Mouse (Mus musculus) stomach, postnatal 0 days (tissue): ENCODE data around the gene Gm21996. TPM values are rescaled to one million over a fixed set of nuclear protein-coding genes. Genes with fewer than 3 reads are reported as not detected.
"Not testable (repeated sequence)": the region's sequence is repeated elsewhere in the genome, so short reads cannot be mapped to it uniquely, and the experiment has no call there.

Experiments
- ATAC-seq: fragments of 200-750 bp; cut with Nextera tagmentation; 2 replicates; pipeline ENCODE4 v1.8.0; 2017; ENCODE audit not compliant: low FRiP score, low TSS enrichment
- DNase-seq: peaks from one replicate; pipeline ENCODE4 v3.0.0-alpha.2; 2016; ENCODE audit warnings: low spot score
- H3K27ac ChIP-seq: fragments of 300-500 bp; sonication (generic); replicated peaks from 2 replicates; pipeline ENCODE4 v1.5.1; 2014; ENCODE audit warnings: mild to moderate bottlenecking, control low read depth
- H3K27me3 ChIP-seq: fragments of 300-500 bp; sonication (generic); 2 replicates; pipeline ENCODE4 v1.6.1; 2014; ENCODE audit warnings: low read length; ENCODE audit not compliant: control insufficient read depth, insufficient read depth
- H3K36me3 ChIP-seq: fragments of 300-500 bp; sonication (generic); 2 replicates; pipeline ENCODE4 v1.6.1; 2014; ENCODE audit warnings: low read length, mixed read lengths; ENCODE audit not compliant: control insufficient read depth, insufficient read depth
- H3K4me1 ChIP-seq: fragments of 300-500 bp; sonication (generic); replicated peaks from 2 replicates; pipeline ENCODE4 v1.6.1; 2014; ENCODE audit warnings: antibody characterized with exemption; ENCODE audit not compliant: control insufficient read depth, insufficient read depth
- H3K4me2 ChIP-seq: fragments of 300-500 bp; sonication (generic); replicated peaks from 2 replicates; pipeline ENCODE4 v1.6.1; 2014; ENCODE audit warnings: low read depth, mild to moderate bottlenecking, control low read depth, moderate library complexity
- H3K4me3 ChIP-seq: fragments of 300-500 bp; sonication (generic); 2 replicates; pipeline ENCODE4 v1.5.1; 2014; ENCODE audit warnings: low read depth, low read length, control low read depth
- H3K9ac ChIP-seq: fragments of 300-500 bp; sonication (generic); 2 replicates; pipeline ENCODE4 v1.6.1; 2014; ENCODE audit warnings: mild to moderate bottlenecking, low read length, control low read depth, mixed read lengths
- H3K9me3 ChIP-seq: fragments of 300-500 bp; sonication (generic); 2 replicates; pipeline ENCODE4 v1.6.1; 2016; ENCODE audit warnings: low read length; ENCODE audit not compliant: control insufficient read depth
- WGBS: fragments of 180-500 bp; shearing (Covaris S2); extraction: QIAGEN DNeasy Blood & Tissue Kit; methylation state at CpG from one replicate; pipeline ENCODE4 v1.1.7; 2014; 5-methylcytosine and 5-hydroxymethylcytosine counted together
- polyA plus RNA-seq: library from polyadenylated mRNA; unstranded; fragments of >200 nt; fragmentation: Nextera tagmentation; extraction: Ambion mirVana; gene quantifications from 2 replicates; pipeline ENCODE4 v1.2.1, GENCODE M21; 2015

Gm21996 gene
- not detected in 2 replicates for polyA plus RNA-seq

DNA sequence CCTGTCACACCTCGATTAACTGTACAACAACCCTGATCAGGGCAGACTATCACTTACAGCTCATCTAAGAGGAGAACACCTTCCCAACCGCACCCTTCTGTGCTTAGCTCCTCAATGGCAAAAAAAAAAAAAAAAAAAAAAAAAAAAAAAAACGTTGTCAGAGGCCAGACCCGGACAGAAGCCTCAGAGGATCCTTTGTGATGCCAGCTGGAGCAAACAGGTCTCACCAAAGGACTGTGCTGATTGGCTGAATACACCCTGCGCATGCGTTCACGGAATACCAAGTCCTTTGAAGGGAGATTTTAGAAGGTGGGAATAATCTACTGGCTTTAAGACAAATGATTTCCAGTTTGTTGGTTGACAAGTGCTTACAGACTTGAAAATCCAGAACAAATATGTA, at the start of gene Gm21996:
TSS of gene Gm21996 (minus strand) at position 101 of the 400 bp plus-strand sequence.
- not testable (repeated sequence) for H3K9me3 ChIP-seq, H3K36me3 ChIP-seq, H3K4me1 ChIP-seq, H3K27me3 ChIP-seq, H3K4me2 ChIP-seq, H3K27ac ChIP-seq, DNase-seq, H3K9ac ChIP-seq, ATAC-seq, H3K4me3 ChIP-seq
- WGBS: no CpG with 5 or more reads among the region's 7 CpGs
